Mouse (Mus musculus): ENCODE measurements around the gene Gm43064. TPM values are rescaled to one million over a fixed set of nuclear protein-coding genes. Genes with fewer than 3 reads are reported as not detected.
A peak's percentile ranks its signal among the peaks of the same experiment; 100 is the strongest.
"Not testable (repeated sequence)": the region's sequence is repeated elsewhere in the genome, so short reads cannot be mapped to it uniquely, and the experiment has no call there.

Gene Gm43064
- total RNA-seq (2017): not detected in 2 replicates

DNA sequence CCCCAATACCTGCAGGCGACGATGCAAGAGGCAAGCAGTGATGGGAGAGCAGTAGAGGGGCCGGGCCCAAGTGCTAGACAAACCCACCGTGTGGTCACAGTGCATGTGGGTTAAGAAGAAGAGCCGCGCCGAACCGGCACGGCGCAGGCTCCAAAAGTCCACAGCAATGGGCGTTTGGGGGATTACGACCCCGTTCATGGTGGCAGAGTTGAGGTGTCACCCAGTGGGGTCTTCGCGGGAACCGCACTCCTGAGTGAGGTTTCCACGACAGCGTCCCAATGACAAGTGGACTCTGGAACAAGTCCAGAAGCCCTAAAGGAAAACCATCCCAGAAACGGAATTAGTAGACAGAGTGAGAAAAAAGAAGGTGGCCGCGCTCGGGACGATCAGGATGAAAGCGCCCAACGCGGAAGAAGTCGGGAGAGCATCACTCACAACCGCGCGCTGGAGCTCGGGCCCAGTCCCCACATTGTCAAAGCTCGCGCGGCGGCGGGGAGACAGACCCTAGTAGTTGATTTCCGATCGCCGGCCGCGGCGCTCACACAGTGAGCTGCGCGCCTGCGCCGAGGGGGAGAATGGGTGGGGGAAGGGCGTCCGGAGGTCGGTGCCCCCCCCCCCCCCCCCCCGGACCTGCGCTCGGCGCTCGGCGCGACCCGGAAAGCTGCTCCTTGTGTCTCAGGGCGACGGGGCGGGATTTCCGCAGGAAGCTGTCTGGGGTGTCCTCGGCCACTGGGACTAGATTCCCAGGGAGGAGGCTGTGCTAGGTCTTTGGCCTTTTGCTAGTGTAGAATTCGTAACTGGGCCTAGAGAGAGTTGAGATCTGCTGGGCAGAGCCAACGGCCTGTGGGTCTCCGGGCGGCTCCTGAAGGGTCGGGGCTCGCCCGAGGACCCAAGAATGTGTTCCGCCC lies at the start of gene Gm43064, which contains the start of the genes Dclre1b and Ap4b1:
TSS of gene Gm43064 (plus strand) at position 683 of the 908 bp plus-strand sequence.
TSS of gene Dclre1b (minus strand) at position 554 of the 908 bp plus-strand sequence.
TSS of gene Ap4b1 (plus strand) at position 630 of the 908 bp plus-strand sequence.
- peak; percentile 87 for ATAC-seq (ENCODE audit: extremely low read depth, insufficient number of reproducible peaks, low FRiP score, poor library complexity, severe bottlenecking)

DNA sequence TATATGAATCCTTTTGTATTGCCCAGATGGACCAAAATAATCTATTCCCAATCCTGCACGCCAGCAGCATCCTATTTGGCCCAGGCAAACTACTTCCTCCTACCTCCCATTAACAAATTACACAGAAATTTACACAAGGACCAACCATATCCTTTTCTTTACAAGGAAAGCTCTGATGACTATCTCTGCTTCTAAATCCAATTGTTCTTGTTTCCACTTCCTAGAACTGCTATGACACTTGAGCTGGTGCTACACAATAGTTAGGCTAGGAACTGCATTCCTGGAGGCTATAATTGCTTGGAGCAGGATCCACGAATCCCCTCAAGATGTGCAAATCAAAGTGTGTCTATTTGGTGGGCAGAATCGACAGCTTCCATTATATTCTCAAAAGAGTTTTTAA lies 42.6 kb upstream of the Gm43064 start:
- ATAC-seq (ENCODE audit: extremely low read depth, insufficient number of reproducible peaks, low FRiP score, poor library complexity, severe bottlenecking): no peak

DNA sequence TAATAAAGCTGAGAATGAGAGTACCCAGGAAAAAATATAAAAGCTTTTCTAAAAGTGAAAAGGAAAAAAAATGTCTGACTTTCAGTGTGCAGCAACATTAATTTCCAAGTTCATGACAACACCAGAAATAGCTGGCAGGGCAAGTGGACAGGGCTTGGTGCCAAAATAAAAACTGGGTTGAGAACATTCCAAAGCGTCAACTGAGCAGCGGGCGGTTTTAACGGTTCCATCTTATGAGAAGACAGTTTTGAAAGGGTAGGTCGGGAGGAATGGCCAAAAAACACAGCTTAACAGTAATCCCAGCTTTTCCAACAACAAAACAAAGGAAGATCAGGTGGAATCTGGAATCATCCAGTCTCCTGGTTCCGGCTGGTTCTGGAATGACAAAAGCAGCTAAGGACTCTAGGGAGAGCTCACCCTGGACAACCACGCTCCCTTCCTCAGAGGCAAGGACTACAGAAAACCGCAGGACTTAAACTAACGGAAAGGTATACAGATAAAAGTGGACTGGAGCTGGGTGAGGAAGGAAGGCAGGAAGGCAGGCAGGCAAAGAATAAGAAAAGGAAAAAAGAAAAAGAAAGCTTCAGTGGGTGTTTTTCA lies 37.7 kb upstream of the Gm43064 start:
- ATAC-seq (ENCODE audit: extremely low read depth, insufficient number of reproducible peaks, low FRiP score, poor library complexity, severe bottlenecking): no peak

DNA sequence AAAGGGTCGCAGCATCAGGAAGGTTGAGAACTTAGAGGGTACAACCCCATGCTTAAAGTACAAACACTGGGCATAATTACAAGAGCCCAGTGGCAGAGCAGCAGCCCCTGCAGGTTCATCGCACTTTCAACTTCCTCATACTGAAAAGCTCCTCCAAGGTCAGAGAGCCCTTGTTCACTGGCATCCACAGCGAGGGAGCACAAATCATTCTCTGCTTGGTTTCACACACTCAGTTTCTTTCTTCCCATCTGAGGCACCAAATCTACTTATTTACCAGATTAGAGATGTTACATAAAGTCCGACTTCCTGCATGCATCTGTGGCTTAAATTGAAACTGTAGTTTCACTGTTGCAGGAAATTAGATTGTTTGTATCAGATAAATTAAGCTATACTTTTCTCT lies 36.5 kb upstream of the Gm43064 start:
- peak; percentile 80; the same call in 1 of the 2 replicates for ATAC-seq (ENCODE audit: extremely low read depth, insufficient number of reproducible peaks, low FRiP score, poor library complexity, severe bottlenecking)

DNA sequence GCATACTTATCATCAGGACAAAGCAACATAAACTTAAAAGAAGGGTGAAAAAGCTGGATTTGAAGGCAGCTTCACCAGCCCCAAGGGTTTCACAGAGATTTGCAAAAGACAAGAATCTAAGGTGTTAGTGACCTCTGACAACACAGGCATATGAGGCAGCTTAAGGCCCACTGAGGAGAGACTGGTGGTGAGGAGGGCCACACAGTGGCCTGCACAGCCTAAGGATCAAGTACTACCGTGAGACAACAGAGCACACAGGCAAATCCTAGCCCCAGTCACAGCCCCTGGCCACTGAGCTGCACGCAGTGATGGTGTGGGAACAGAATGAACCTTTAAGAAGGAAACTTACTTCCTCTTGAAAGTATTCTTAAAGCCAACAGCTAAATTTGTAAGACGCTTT lies 35.9 kb upstream of the Gm43064 start:
- 0 out of 2 replicates have a peak, but pooled peaks have one; percentile 14 for ATAC-seq (ENCODE audit: extremely low read depth, insufficient number of reproducible peaks, low FRiP score, poor library complexity, severe bottlenecking)

DNA sequence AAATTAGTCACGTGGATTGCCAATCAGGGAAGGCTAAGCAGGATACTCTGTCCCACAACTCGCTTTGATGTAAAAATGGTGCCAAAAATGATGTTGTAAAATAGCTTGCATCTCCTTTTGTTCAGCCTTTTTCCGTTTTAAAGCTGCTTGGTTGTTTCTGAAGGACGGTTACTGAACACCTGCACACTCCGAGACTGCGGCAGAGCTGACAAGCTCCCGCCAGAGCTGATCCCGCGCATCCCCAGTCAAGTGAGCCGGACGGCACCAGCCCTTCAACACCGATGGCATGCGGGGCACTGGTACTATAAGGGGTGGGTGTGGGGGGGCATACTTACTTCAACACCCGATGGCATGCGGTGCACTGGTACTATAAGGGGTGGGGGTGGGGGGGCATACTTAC lies 35.4 kb upstream of the Gm43064 start:
- ATAC-seq (ENCODE audit: extremely low read depth, insufficient number of reproducible peaks, low FRiP score, poor library complexity, severe bottlenecking): no peak

DNA sequence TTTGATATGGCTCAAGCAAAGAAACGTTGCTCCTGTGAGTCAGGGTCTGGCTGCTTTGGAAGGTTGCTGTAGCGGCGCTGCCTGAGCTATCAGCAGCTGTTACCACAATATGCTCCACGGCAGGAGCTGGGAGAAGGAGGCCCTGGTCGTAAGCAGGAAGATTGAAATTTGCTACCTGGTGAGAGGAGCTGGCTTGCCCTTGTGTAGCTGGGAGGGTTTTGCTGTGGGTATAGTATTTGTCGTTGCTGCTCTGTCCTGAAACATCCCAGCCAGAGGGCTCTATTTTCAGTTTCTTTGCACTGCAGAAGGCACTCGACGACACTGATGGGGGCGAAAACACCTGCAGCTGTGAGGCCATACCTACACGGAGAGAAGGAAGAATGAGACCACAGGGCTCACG lies 31.4 kb upstream of the Gm43064 start:
- ATAC-seq (ENCODE audit: extremely low read depth, insufficient number of reproducible peaks, low FRiP score, poor library complexity, severe bottlenecking): no peak

DNA sequence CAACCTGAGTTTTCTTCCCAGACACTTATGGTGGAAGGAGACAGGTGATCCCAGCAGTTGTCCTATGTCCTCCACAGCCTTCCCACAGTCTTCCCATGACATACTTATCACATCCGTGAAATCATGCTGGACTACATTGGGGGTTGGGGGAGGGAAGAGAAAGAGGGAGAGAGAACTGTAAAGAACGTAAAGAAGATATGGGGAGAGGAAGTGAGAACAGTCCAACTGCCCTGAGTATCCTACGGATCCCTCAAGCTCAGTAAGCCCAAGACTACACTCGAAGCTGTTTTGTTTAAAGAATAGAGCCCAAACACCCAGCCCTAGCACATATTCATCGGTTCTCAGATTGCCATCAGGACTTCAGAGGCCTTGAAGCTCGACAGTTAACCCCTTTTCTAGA lies 30.7 kb upstream of the Gm43064 start:
- no peak for ATAC-seq (ENCODE audit: extremely low read depth, insufficient number of reproducible peaks, low FRiP score, poor library complexity, severe bottlenecking)

DNA sequence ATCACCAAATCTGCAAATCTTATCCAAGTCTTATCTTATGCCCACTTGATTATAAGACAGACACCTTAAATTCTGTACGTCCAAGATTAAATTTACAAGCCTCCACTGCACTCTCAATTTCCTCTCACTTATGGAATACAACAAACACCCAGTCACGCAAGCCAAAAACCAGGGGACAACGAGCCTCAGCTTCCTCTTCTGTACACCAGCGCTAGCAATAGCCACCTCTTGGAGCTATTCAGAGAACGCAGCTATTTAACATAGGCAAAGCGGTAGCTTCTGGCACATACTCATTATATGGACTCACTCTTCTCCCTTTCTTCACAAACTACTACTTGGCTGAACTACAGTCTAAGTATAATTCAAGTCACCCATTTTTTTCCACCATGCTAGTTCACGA lies 30.2 kb upstream of the Gm43064 start:
- ATAC-seq (ENCODE audit: extremely low read depth, insufficient number of reproducible peaks, low FRiP score, poor library complexity, severe bottlenecking): peak; percentile 55

DNA sequence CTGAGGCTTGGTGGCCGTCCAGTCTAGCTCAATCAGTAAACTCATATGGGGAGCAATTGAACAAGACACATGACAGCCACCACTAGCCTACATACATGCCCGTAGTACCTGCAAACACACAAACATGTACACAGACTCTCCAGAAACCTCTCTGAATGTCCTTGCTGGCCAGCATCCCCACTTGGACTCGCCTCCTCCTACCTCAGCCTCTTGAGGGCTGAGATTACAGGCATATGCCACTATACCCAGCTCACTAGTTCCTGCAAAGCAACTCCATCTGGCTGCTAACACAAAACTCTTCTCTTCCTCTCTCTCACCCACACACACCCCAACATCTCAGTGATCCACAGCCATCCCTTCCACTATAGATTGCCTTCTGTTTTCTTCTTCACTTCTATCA lies 29.1 kb upstream of the Gm43064 start:
- no peak for ATAC-seq (ENCODE audit: extremely low read depth, insufficient number of reproducible peaks, low FRiP score, poor library complexity, severe bottlenecking)

DNA sequence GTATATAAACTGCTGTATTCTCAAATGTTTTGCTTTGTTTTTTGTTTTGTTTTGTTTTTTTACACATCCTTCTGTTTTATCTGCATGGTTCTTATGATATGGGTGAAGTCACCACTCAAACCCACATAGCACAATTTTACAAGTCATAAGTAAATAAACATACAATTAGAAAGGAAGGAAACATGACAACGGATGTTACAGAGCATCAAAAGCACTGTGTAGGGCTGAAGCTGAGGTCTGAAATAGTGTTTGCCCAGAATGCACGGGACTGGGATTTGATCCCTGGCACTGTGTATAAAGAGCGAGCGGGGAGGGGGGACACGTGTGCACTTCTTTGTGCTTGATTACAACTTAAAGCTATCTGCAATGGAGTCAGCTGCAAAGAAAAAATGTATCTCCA lies 28.6 kb upstream of the Gm43064 start:
- no peak for ATAC-seq (ENCODE audit: extremely low read depth, insufficient number of reproducible peaks, low FRiP score, poor library complexity, severe bottlenecking)

DNA sequence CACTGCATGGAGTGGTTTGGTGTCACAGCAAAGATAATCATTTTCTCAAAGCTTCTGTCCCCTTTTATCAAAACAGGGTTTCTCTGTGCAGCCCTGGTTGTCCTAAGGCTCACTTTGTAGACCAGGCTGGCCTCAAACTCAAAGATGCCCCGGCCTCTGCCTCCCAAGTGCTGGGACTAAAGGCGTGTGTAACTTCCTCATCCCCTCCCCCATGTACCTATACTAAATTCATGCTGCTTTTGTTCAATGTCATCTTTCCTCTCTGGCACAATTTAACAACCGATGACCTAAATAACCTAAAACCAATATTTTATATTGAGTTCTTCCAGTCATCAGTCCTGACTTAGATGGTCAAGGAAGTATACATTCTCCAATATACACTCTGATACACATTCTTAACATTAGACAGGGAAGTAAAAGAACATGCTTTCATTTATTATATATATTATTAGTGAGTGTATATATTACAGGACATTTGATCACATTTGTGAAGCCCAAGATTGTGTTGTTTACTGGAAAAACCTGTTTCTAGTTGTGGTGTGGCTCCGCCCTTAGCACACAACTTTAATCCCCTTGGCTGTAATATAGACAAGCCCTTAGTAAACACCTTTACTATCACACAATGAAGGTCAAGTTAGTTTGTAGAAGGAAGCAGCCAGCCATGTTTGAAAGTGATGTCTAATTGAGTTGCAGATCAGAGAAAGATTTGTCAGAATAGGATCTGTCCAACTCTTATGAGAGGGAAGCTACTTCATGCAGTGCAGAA lies 26.3 kb upstream of the Gm43064 start:
- ATAC-seq (ENCODE audit: extremely low read depth, insufficient number of reproducible peaks, low FRiP score, poor library complexity, severe bottlenecking): no peak

DNA sequence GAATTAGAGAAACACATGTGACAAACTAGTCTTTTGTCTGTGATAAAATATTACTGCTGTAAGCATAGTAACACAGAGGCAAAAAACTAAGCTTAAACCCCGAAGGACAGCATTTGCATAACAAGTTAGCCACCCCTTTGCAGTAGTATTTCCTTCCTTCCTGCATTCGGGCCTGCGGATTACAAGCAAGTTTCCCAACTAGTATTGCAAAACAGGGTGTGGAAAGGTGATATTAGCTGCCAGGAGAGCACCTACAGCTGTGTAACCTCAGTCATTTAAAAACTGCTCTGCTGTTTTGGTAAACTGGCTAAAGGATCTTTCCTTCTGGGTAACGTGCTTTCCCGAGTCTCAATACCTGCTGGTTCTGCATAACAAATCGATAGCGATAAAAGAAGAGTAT lies 22.1 kb upstream of the Gm43064 start:
- ATAC-seq (ENCODE audit: extremely low read depth, insufficient number of reproducible peaks, low FRiP score, poor library complexity, severe bottlenecking): no peak

DNA sequence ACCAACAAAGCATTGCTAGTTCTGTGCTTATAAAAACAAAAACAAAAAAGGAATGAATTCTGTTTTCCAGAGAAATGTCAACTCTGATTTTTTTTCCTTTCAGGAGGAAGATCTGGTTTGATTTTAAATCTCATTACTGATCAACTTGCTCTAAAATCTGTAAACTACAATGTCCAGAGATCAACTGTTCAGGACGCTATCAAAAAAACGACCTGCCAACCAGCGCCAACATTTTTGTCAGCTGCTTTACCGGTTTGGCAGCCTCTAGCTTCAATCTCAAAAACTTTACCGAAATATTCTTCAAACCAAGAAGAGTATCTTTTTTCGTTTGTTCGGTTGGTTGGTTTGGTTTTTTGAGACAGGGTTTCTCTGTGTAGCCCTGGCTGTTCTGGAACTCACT lies 20.3 kb upstream of the Gm43064 start:
- no peak for ATAC-seq (ENCODE audit: extremely low read depth, insufficient number of reproducible peaks, low FRiP score, poor library complexity, severe bottlenecking)

DNA sequence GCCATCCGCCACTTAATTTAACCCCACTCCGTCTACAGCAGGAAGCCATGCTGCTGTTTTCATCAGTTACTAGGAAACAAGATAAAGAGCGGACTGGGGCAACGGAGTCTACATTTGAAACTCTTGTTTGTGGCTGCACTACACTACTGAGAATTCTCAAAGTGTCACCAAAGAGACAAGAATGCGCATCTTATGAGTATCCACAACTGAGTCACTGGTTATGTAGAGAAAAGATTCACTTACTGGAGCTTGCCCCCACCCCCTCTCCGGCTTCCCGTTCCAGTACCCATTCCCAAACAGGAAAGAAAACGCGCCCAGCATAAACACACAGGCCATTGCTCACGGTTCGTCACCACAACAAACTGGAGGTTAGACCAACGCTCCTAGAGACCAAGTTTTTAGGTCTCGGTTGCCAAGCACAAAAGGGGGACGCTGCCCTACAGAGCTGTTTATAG lies 19.5 kb upstream of the Gm43064 start:
- no peak for ATAC-seq (ENCODE audit: extremely low read depth, insufficient number of reproducible peaks, low FRiP score, poor library complexity, severe bottlenecking)

DNA sequence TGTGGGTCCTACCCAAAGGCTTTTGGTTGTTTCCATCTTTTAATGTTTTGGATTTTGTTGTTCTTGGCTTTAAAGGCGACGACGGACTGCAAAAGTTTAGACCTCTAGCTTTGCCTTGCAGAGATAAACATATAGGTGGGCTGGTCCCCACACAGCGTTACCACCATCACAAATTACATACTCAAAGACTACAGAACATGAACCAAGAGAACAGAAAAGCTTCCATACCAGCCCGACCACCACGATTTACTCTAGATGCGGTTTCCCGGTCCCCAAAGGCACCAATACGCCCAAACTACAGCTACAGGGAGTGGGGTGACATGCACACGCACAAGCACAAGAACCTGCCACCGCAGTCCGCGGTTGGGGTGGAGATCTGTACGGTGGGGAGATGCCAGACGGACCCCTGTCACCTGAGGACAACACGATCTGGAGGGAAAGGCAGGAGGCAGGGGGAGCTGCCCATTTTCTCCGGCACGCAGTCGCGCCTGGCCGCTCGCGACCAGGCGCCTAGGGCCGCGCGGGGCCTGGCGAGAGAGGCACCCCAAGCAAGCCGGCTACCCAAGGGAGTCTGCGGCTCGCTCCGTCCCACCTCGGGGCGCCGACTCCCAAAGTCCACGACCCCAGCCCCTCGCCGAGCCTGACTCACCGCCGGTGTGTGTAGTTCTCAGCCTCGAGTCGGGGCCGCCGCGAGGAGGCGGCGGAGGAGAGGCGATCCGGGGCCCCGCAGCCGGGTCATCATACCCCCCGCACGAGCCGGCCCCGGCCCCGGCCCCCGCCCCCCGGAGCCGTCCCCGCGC lies 18.8 kb upstream of the Gm43064 start:
- ATAC-seq (ENCODE audit: extremely low read depth, insufficient number of reproducible peaks, low FRiP score, poor library complexity, severe bottlenecking): no peak

DNA sequence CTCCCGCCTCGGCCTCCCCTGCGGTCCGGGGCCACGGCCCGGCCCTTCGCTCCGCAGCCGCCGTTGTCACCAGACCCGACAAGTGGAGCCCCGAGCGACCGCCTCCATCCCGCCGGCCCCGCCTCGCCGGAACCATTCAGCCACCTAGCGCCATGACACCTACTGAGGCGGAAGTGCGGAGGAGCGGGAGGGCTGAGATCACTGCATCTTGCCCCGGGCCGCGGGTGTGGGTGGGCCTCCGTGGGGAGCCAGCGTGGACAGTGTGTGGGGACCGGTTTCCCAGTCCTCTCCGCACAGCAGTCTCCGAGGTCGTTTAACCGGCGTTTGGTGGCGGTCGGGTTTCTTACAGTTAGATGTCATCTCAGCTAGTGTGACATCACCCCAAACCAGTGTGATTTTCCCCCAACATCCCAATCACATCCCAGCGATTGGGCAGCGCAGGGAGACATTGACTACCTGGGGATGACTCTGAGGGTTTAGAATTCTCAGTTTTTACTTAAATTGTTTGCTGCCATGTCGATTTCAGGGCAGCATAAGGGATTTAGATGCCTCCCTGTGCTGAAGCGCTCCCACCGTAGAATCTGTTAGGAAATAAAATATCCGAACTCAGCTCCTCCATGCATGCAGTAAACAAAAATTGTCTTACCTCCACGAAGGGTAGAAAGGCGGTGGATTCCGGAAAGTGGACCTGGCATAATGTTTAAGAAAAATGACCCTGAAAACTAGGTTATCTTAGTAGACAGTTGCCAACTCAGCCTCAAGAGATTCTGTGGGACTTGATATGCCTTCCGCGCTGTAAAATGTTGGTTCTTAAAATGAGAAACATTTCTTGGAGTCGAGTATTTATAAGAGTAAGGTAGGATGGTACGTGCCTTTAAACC lies 17.9 kb upstream of the Gm43064 start, which contains the start of gene Hipk1:
TSS of gene Hipk1 (minus strand) at position 334 of the 881 bp plus-strand sequence.
- peak; percentile 95 for ATAC-seq (ENCODE audit: extremely low read depth, insufficient number of reproducible peaks, low FRiP score, poor library complexity, severe bottlenecking)

DNA sequence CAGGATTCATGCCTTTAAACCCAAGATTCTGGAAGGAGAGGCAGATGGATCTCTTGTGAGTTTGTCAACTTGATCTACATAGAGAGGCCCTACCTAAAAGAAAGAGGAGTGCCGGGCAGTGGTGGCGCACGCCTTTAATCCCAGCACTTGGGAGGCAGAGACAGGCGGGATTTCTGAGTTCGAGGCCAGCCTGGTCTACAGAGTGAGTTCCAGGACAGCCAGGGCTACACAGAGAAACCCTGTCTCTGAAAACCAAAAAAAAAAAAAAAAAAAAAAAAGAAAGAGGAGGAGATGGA lies 17.3 kb upstream of the Gm43064 start:
- not testable (repeated sequence) for ATAC-seq (ENCODE audit: extremely low read depth, insufficient number of reproducible peaks, low FRiP score, poor library complexity, severe bottlenecking)

Measured in neutrophil, adult 5-6 weeks (primary cell).